Mouse (Mus musculus) small intestine, adult 2 months (tissue): ENCODE measurements around the gene Mctp1. TPM values are rescaled to one million over a fixed set of nuclear protein-coding genes. Genes with fewer than 3 reads are reported as not detected.

Experiments
- H3K27ac ChIP-seq: fragments of 200-500 bp; 2 replicates; pipeline ENCODE4 v1.5.1; 2012; ENCODE audit warnings: low read depth, low read length, control low read depth, inconsistent platforms; ENCODE audit not compliant: insufficient read depth
- H3K27me3 ChIP-seq: fragments of 200-500 bp; 2 replicates; pipeline ENCODE4 v1.6.1; 2012; ENCODE audit warnings: mild to moderate bottlenecking, moderate library complexity, low read length, inconsistent platforms; ENCODE audit not compliant: control insufficient read depth, insufficient read depth
- H3K36me3 ChIP-seq: fragments of 200-500 bp; 2 replicates; pipeline ENCODE4 v1.6.1; 2012; ENCODE audit warnings: mild to moderate bottlenecking, low read length, control low read depth, inconsistent platforms; ENCODE audit not compliant: control insufficient read depth, insufficient read depth
- H3K4me1 ChIP-seq: fragments of 200-500 bp; 2 replicates; pipeline ENCODE4 v1.6.1; 2012; ENCODE audit warnings: low read length, inconsistent platforms, mixed read lengths; ENCODE audit not compliant: control insufficient read depth, insufficient read depth, insufficient read length
- H3K4me3 ChIP-seq: fragments of 200-500 bp; 2 replicates; pipeline ENCODE4 v1.5.1; 2012; ENCODE audit warnings: low read depth, mild to moderate bottlenecking, control low read depth, inconsistent platforms, low read length, moderate library complexity
- CTCF ChIP-seq: fragments of 200-500 bp; IDR thresholded peaks from 2 replicates; pipeline ENCODE4 v1.5.1; 2012; ENCODE audit warnings: low read depth, mild to moderate bottlenecking, control low read depth, inconsistent platforms, low read length, moderate library complexity, mixed read lengths; ENCODE audit not compliant: insufficient replicate concordance, insufficient read length; ENCODE audit errors: extremely low read depth
- POLR2A ChIP-seq: fragments of 200-500 bp; IDR thresholded peaks from 2 replicates; pipeline ENCODE4 v1.6.1; 2012; ENCODE audit warnings: low read depth, mild to moderate bottlenecking, control low read depth, inconsistent platforms, low read length, moderate library complexity
- WGBS: fragments of 180-500 bp; shearing (Covaris S2); methylation state at CpG from one replicate; pipeline ENCODE4 v1.1.7; 2018; 5-methylcytosine and 5-hydroxymethylcytosine counted together
- polyA plus RNA-seq: library from polyadenylated mRNA; depleted of rRNA; stranded (reverse); fragments of >200 nt; gene quantifications from 2 replicates; pipeline ENCODE4 v1.2.3, GENCODE M21; 2012

Mctp1 gene
- polyA plus RNA-seq, 1 experiment: 0.14 TPM

DNA sequence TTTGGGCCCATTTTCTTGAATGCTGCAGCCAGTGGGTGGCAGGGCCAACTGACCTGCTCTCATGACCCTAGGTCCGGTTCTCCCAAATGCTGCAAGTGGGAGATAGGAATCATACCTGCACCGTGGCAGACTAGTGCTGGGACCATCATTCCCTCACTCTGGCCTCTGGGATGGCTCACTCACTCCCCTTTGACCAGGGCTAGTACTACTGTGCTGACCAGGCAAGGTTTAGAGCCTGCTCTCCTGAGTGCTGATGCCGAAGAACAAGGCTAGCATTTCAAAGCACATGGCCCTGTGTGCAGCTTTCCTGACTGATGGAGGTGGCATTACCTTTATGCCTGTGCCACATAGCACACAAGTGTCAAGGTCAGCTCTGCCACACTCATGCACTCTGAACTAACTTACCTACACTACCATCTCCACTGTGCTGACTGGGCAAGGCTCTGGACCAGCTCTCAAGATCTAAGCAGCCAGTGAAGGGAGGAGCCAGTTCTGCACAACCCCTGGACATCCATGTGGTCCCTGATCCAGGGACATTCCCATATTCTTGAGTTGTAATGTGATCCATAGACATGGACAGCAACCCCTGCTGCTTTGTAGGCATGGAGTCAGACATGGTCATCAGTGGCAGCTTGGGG lies 146.7 kb downstream of the Mctp1 start:
- Histone ChIP-seq H3K27me3 (no peaks in the 10 kb centered on the region), H3K36me3 (no peaks in the 10 kb centered on the region), H3K27ac (no peak overlapping the region), H3K4me1 (no peaks in the 10 kb centered on the region), H3K4me3 (no peak overlapping the region)
- WGBS: 80% methylated on average over 3 of the region's 3 CpGs
- TF ChIP-seq CTCF: no peak
- TF ChIP-seq POLR2A: no peak

DNA sequence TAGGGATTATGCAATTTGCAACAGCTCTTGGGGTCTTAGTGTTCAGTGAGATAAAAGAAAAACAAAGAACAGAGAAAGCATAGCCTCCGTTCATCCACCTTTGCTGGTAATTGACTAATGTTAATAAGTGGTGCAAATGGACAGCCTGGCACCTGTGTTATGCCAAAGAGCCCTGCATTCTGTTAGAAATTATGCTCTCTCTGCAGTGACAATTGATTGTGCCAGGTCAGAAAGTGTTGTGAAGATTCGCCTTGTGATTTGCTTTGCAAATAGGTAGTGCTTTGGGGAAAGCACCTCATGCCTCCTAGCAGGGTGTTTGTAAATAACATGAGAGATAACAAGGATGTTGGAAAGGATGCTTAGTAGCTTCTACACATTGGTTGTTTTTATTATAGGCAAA lies 163.5 kb downstream of the Mctp1 start:
- no peak overlapping the region for H3K4me3 ChIP-seq
- TF ChIP-seq CTCF (no peak), POLR2A (no peak)
- 55% methylated on average over 2 of the region's 2 CpGs for WGBS
- no peaks in the 10 kb centered on the region for H3K4me1 ChIP-seq
- no peaks in the 10 kb centered on the region for H3K27me3 ChIP-seq
- no peaks in the 10 kb centered on the region for H3K36me3 ChIP-seq
- H3K27ac ChIP-seq: no peak overlapping the region

GRCm38 (mm10) chr13:76560918-76561317 lies 176.6 kb downstream of the Mctp1 start:
- Histone ChIP-seq H3K4me1 (no peaks in the 10 kb centered on the region), H3K27ac (no peak overlapping the region), H3K4me3 (no peak overlapping the region), H3K36me3 (no peaks in the 10 kb centered on the region), H3K27me3 (no peaks in the 10 kb centered on the region)
- 80% methylated on average over 8 of the region's 8 CpGs for WGBS
- TF ChIP-seq POLR2A: no peak
- no peak for TF ChIP-seq CTCF

DNA sequence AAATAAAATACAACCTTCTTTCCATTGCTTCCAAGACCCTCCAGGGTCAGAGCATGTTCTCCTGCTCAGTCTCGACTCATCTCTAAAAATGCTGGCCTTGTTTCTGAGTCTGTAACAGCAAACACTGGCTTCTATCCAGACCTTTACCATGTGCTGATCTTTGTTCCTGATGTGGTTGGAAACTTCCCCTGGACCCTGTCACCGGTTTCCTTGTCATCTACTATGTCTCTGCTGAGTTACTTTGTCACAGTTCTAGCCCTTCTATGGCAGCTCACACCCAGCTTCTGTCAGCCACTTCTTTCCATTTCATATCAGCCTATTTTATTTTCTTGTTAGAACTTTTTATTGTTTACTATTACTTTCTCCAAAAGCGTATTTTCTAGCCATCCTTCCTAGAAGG lies 177.3 kb downstream of the Mctp1 start:
- no peak overlapping the region for H3K27ac ChIP-seq
- WGBS: 63% methylated on average over 3 of the region's 3 CpGs
- no peaks in the 10 kb centered on the region for H3K4me1 ChIP-seq
- TF ChIP-seq CTCF (no peak), POLR2A (no peak)
- no peaks in the 10 kb centered on the region for H3K36me3 ChIP-seq
- no peaks in the 10 kb centered on the region for H3K27me3 ChIP-seq
- H3K4me3 ChIP-seq: no peak overlapping the region

- Histone ChIP-seq H3K27me3 (no peaks in the 10 kb centered on the region), H3K36me3 (no peaks in the 10 kb centered on the region), H3K4me1 (no peaks in the 10 kb centered on the region), H3K4me3 (no peak overlapping the region), H3K27ac (no peak overlapping the region)
- TF ChIP-seq CTCF: no peak
- no peak for TF ChIP-seq POLR2A
These were observed 179.7 kb downstream of the Mctp1 start for GRCm38 (mm10) chr13:76564061-76564460.

DNA sequence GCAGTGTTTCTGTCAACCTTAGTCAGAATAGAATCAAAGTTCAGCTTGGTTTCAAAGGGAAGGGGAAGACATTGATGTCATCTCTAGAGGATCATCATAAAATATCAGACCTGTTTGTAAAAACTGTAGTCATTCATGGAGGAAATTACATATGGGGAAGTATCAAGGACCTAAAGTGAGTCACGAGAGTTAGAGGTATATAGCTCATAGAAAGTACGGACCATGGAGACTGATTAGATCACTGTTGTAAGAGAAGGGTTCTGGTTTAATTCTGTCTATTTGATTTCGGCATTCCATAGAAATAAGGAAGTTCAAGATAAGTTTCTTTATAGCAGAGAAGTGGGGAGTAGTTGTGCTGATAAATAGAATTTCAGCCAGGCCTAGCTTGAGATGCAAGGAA lies 181.7 kb downstream of the Mctp1 start:
- Histone ChIP-seq H3K27ac (no peak overlapping the region), H3K4me3 (no peak overlapping the region), H3K27me3 (no peaks in the 10 kb centered on the region), H3K36me3 (no peaks in the 10 kb centered on the region), H3K4me1 (no peaks in the 10 kb centered on the region)
- 70% methylated on average over 3 of the region's 3 CpGs for WGBS
- TF ChIP-seq CTCF (no peak), POLR2A (no peak)

GRCm38 (mm10) chr13:76567448-76567847 lies 183.1 kb downstream of the Mctp1 start:
- 79% methylated on average over 4 of the region's 4 CpGs for WGBS
- no peaks in the 10 kb centered on the region for H3K4me1 ChIP-seq
- no peak overlapping the region for H3K27ac ChIP-seq
- no peak for TF ChIP-seq CTCF
- no peak for TF ChIP-seq POLR2A
- H3K4me3 ChIP-seq: no peak overlapping the region
- H3K27me3 ChIP-seq: no peaks in the 10 kb centered on the region
- H3K36me3 ChIP-seq: no peaks in the 10 kb centered on the region

- H3K36me3 ChIP-seq: no peaks in the 10 kb centered on the region
- no peak overlapping the region for H3K4me3 ChIP-seq
- H3K27me3 ChIP-seq: no peaks in the 10 kb centered on the region
- no peak overlapping the region for H3K27ac ChIP-seq
- H3K4me1 ChIP-seq: no peaks in the 10 kb centered on the region
- TF ChIP-seq CTCF (no peak), POLR2A (no peak)
- 59% methylated on average over 2 of the region's 2 CpGs for WGBS
These were observed 184.4 kb downstream of the Mctp1 start for GRCm38 (mm10) chr13:76568569-76569211.
